Mouse (Mus musculus): ENCODE measurements around the gene Rinl. TPM values are rescaled to one million over a fixed set of nuclear protein-coding genes. Genes with fewer than 3 reads are reported as not detected.

The Rinl gene
- total RNA-seq, 2 experiments from 2014 or later: 0.45 to 0.46 TPM

GRCm38 (mm10) chr7:28822993-28823903 lies 34.5 kb downstream of the Rinl start:
- no peak for DNase-seq (ENCODE audit: low spot score)

- no peak for DNase-seq (ENCODE audit: low spot score)
These were observed 35.2 kb downstream of the Rinl start for GRCm38 (mm10) chr7:28823932-28824331.

DNA sequence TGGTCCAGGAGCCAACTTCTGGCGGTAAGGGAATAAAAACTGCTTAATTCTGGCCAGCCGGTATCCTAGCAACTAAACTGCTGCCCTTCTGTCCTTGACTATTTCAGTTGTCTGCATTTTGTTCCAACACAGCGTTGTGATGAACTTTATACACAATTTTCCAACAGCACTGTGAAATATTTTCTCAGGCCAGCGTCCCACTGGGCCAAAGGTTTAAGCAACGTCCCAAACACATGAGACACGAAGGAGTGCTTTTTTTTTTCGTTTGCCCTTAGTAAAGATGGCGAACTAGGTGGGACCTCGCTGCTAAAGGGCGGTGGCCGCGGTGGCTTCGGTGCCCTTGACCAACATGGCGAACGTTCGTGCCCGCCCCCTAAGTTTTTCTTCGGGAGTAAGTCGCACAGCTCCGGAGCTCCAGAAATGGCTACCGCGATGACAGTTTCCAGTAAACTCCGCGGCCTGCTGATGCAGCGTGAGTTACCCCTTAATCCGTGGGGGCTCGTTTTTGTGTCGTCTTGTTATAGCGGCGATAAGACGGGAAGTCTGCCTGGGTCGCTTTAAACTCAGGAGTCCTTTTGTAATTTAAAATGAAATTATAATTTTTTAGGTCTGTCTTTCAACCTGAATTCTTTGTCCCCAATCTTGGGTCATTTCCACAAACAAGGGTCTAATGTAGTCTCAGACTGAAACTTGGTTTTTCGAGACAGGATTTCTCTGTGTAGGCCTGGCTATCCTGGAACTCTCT lies 36.3 kb downstream of the Rinl start, which contains the start of gene Ech1:
TSS of gene Ech1 (plus strand) at position 277 of the 745 bp plus-strand sequence.
- DNase-seq (ENCODE audit: low spot score): peak; percentile 95

- DNase-seq (ENCODE audit: low spot score): no peak
These were observed 37.1 kb downstream of the Rinl start for GRCm38 (mm10) chr7:28825686-28826401.

GRCm38 (mm10) chr7:28826402-28826772 lies 37.6 kb downstream of the Rinl start:
- no peak for DNase-seq (ENCODE audit: low spot score)

- no peak for DNase-seq (ENCODE audit: low spot score)
These were observed 38.6 kb downstream of the Rinl start for GRCm38 (mm10) chr7:28827338-28827737.

DNA sequence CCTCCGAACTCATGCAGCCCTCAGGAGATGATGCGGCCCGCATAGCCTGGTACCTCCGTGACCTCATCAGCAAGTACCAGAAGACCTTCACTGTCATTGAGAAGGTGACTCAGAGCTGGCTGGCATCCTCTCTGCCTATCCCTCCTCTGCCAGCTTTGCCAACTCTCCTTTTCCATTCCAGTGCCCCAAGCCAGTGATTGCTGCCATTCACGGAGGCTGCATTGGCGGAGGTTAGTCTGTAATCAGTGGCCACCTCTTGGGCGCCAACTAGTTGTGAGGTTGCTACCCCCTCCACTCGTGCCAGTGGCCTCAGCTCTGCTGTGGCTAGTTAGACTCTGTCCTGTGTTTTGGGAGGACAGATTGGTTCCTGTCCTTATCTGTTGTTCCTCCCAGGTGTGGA lies 41.1 kb downstream of the Rinl start:
- no peak for DNase-seq (ENCODE audit: low spot score)

GRCm38 (mm10) chr7:28830981-28831380 lies 42.2 kb downstream of the Rinl start:
- DNase-seq (ENCODE audit: low spot score): no peak

DNA sequence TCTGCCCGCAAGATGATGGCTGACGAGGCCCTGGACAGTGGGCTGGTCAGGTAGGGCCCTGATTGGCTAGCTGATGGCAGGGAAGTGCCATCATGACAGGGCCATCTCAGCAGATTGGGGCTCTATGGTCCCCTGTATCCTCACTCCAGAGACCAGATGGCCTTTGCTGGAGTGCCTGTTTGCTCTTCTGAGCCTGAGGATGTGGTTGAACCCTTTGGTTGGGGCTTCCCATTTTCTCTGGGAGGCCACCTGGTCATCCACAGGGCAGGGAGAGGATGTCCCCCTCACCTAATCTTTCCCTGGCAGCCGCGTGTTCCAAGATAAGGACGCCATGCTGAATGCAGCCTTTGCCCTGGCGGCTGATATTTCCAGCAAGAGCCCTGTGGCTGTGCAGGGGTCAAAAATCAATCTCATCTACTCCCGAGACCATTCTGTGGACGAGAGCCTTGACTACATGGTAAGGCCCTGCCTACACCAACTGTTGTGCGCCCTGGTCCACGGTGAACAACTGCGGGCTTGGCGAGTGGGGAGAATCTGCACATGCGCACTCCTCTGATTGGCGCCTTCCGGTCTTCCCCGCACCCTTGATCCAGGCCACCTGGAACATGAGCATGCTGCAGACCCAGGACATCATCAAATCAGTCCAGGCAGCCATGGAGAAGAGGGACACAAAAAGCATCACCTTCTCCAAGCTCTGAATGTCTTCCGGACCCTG lies 42.8 kb downstream of the Rinl start:
- no peak for DNase-seq (ENCODE audit: low spot score)

DNA sequence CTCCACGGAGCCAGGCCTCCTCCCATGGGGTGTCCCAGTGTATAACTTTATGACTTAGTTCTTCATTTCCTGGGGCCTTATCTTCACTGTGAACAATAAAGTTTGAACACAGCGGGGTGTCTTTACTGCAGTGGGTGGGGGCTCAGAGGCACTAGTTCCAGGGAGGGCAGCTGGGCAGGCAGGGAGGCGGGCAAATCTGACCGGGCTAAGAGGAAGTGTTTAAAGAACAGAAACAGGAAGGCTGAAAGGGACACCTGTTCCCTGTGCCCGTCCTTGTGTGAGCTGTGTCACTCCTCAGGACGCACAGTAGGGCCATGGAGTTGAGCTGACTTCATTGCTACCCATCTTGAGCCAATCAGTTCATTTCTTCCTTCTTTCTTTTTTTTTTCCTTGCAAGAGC lies 43.4 kb downstream of the Rinl start:
- DNase-seq (ENCODE audit: low spot score): no peak

- DNase-seq (ENCODE audit: low spot score): no peak
These were observed 45.1 kb downstream of the Rinl start, which contains the start of gene Lgals4 for GRCm38 (mm10) chr7:28833723-28834347. Lgals4 (plus strand) TSS chr7:28833854.

DNA sequence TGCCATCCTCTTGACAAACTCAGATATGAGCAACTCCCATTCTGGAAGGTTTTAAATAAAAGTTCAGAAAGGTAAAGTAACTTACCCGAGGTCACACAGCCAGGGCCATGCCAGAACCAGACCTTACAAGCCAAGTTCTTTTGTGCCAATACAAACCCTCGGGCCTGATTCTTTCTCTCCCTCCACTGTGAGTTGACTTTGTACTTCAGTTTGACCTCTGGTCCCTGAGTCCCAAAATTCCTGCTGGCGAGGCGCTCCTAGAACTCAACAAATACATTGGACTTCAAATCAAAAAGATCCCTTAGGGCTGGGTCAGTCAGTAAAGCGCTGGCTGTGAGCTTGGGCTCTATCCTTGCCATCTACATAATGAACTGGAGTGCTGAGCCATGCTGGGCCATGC lies 48.2 kb downstream of the Rinl start:
- no peak for DNase-seq (ENCODE audit: low spot score)

DNA sequence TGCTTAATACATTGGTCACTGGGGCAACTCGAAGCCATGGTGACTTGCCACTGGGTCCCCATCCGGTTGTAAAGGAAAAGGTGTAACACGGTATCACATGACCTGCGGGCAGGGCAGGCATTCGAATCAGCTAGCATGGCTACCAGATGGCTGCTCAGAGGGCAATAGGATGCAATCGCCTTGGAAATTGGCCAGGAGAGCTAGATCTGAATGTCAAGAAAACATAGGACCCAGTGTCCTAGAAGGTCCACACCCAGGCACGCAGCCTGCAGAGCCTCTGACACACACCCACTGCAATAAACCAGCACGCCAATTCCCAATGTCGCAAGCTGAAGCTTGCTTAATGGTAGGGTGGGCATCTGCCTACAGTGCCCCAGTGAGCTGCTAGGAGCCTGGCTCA lies 49.6 kb downstream of the Rinl start:
- no peak for DNase-seq (ENCODE audit: low spot score)

DNA sequence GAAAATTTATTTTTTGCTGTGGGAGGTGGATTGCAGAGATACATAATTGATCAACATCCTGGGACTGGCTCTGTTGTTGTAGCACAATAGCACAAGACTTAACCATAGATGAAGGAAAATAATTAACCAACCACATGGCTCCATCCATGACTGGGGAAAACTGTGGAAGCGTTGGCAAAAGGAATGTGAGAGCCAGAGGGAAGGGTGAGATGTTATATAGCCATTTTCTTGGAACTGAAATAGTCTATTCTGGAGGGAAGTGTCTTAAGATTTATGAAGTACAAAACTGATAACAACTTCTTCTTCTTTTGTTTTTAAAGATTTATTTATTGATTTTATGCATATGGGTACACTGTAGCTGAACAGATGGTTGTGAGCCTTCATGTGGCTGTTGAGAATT lies 58.5 kb downstream of the Rinl start:
- DNase-seq (ENCODE audit: low spot score): no peak

Other genes starting within 250 kb of the Rinl start
- not detected for gene Sycn, start 248.1 kb upstream of the Rinl start, total RNA-seq (2021)
- gene Nccrp1, start 241.7 kb upstream of the Rinl start, total RNA-seq (2021): not detected
- gene Samd4b, start 190.8 kb upstream of the Rinl start, total RNA-seq (2021): 10 to 100 TPM; 13.8 to 15.2 TPM
- gene Pak4, start 190.8 kb upstream of the Rinl start, total RNA-seq (2021): 1 to 10 TPM; 2.2 to 3.8 TPM
- not detected for gene Acp7, start 157.6 kb upstream of the Rinl start, total RNA-seq (2021)
- gene Fbxo27, start 96.1 kb upstream of the Rinl start, total RNA-seq (2021): under 1 TPM; 0.34 to 0.76 TPM
- 1 to 10 TPM; 3.5 to 3.8 TPM for gene Fbxo17, start 72.2 kb upstream of the Rinl start, total RNA-seq (2021)
- 10 to 100 TPM; 43.8 to 44.0 TPM for gene Mrps12, start 47.1 kb upstream of the Rinl start, total RNA-seq (2021)
- gene Sars2, start 47.0 kb upstream of the Rinl start, total RNA-seq (2021): 10 to 100 TPM; 12.3 to 14.0 TPM
- not detected for gene Ccer2, start 32.8 kb upstream of the Rinl start, total RNA-seq (2021)
- 10 to 100 TPM; 95.9 to 98.2 TPM for gene Sirt2, start 22.2 kb upstream of the Rinl start, total RNA-seq (2021)
- gene Nfkbib, start 21.5 kb upstream of the Rinl start, total RNA-seq (2021): 10 to 100 TPM; 33.2 to 34.9 TPM
- 100 to 1,000 TPM; 110 to 131 TPM for gene Hnrnpl, start 19.6 kb downstream of the Rinl start, total RNA-seq (2021)
- 100 to 1,000 TPM; 227 to 344 TPM for gene Ech1, start 36.2 kb downstream of the Rinl start, total RNA-seq (2021)
- gene Lgals4, start 44.9 kb downstream of the Rinl start, total RNA-seq (2021): 1 to 10 TPM; 1.7 to 3.9 TPM
- under 1 TPM in 1 of 2 experiments, not detected in 1; 0.66 TPM for gene Lgals7, start 74.9 kb downstream of the Rinl start, total RNA-seq (2021)
- gene Capn12, start 92.5 kb downstream of the Rinl start, total RNA-seq (2021): under 1 TPM; 0.09 TPM
- gene Actn4, start 173.4 kb downstream of the Rinl start, total RNA-seq (2021): 10 to 100 TPM; 29.6 to 46.1 TPM
- gene Eif3k, start 192.9 kb downstream of the Rinl start, total RNA-seq (2021): 100 to 1,000 TPM; 128 TPM
- gene Map4k1, start 193.1 kb downstream of the Rinl start, total RNA-seq (2021): under 1 TPM; 0.24 to 0.59 TPM